Mouse (Mus musculus) myocyte (in vitro differentiated cells): ENCODE data around the gene Wnt8b.

Experiments used
- E2F4 ChIP-seq: IDR thresholded peaks from one replicate; pipeline ENCODE4 v1.6.1; 2011; ENCODE audit warnings: mild to moderate bottlenecking, control low read depth, moderate library complexity; ENCODE audit not compliant: insufficient read depth
- POLR2A ChIP-seq: IDR thresholded peaks from one replicate; pipeline ENCODE4 v1.6.1; 2011; ENCODE audit warnings: low read depth, mild to moderate bottlenecking, control low read depth, moderate library complexity; ENCODE audit not compliant: insufficient read length
- USF1 ChIP-seq: IDR thresholded peaks from one replicate; pipeline ENCODE4 v1.6.1; 2011; ENCODE audit warnings: low read depth, mild to moderate bottlenecking, control low read depth, moderate library complexity

GRCm38 (mm10) chr19:44461500-44461899, 31.8 kb upstream of the Wnt8b start:
- TF ChIP-seq USF1 (no peak), POLR2A (no peak), E2F4 (no peak)
